Mouse (Mus musculus) ovary, postnatal 14 days (tissue): Measurements from ENCODE around the gene Ephb1.

Experiments used
- DNase-seq: peaks from one replicate; pipeline ENCODE4 v3.0.0; 2022; ENCODE audit warnings: low spot score

Gene Ephb1

DNA sequence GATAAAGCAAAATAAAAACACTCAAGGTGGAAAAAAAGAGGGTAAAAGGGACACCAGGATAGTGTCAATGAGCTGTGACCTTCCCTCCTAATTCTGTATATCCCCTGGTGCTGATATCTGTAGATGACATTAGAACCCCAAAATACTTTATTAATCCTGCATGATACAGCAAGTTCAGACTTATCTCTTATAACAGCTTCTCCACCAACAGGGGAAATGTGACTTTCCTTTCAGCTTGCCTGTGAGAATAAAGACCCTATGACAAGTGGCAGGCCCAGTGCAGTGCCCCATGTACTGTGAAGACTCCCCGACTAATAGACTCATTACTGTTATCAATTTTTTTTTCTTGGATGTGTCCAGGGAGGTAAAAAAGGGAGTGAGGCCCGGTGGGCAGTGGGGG lies 367.6 kb downstream of the Ephb1 start:
- no peak for DNase-seq

DNA sequence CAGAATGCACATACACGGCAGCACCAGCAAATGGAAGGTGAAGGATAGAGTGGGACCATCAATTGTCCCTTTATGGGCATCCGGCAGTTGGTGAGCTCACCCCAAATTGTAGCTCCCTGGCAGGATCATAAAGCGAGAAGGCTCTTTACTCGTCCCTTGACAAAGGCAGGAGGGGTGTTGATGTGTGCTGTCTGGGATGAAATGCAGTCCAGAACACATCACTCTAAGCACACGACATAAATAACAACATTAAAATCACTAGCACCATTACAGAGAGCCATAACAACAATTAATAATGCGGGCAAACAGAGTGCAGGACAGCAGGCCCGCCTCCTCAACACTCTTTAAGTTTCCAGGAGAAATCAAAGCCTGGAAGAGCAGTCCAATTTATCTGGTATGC lies 372.1 kb downstream of the Ephb1 start:
- DNase-seq: no peak

DNA sequence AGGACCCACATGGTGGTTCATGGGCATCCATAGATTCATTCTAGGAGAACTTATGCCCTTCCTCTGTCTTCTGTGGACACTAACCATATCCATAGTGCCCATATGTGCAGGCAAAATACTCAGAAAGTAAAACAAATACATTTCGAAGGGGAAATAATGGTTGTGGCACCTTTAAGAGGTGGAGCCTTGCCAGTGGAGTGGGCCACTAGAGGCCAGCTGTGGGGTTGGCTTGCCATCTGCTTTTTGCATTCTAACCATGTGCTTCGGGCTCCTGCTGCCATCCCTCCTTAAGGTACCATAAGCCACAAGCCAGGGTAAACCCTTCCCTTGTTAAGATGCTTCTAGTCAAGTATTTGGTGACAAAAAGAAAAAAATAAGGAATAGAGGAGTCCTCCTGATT lies 373.3 kb downstream of the Ephb1 start:
- no peak for DNase-seq

DNA sequence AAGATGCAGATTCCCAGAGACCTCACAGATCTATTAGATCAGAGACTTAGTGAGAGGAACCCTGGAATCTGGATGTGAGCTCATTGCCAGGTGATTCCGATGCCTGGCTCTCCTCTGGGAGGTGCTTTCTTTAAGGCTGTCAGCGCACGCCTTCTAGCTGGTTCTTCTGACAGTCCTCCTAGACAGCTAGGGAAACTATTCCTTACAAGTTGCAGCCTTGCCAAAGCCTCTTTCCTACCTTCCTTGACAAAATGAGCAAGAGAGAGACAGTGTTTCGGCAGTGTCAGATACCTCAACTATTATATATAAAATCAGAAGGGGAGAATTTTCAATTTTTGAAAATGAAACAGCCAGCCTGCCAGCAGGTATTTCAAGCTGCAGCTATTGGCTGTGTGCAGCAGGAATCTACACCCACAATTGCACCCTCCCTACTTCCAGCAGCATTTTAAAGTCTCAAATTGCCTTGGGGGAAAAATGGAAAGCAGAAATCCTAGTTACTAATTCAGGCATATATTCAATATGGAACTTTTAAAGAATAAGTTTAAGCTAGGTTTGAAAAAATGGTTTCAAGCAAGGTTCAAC lies 377.5 kb downstream of the Ephb1 start:
- DNase-seq: no peak

DNA sequence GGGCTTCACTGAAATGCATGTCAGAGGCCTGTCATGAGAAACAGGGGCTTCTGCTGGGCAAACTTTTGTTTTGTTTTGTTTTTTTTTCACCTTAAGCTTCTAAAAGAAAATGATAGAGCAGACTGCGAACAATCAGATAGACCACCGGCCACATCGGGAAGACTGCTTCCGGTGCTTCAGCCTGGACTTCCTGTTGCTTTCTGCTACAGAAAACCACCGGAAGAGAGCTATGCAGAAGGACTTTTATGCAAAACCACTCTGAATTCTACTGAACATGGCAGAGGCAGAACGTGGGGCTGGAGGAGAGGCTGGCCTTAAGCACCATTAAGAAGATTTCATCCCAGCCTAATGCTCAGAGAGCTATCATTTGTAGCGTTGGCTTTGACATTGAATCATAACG lies 382.2 kb downstream of the Ephb1 start:
- no peak for DNase-seq

DNA sequence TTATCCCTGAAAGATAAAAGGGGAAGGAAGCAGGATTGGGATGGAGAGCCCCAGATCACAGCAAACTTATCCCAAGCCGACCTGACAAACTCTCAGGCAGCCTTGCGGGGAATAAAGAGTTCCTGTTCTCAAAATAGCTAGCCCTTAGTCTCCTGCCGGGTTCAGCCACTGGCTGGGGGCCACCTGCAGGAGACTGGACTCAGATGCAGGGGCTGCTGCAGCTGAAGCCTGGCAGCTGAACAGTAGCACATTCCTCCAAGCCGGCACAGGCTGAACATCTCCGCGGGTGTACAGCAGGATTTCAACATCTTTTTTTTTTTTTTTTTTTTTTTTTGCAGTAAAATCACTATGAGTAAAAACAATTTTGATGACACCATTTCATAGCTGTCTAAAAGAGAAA lies 382.7 kb downstream of the Ephb1 start:
- DNase-seq: no peak

DNA sequence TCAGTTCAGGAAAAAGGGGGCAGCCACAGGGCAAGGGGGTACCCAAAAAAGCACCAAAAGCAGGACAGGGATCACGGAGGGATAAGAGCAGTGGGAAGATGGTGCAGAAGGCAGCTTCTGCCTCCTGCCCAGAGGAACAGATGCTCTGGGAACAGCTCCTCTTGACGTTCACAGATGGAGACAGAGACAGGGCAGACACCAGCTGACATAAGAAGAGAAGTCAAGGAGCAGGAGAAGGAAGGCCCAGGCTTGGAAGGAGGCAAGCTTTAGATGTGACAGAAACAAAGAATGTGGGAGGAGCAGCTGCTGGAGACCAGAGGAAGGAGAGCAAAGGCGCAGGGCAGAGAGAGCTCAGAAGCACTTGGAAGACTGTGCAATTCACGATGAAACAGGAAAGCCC lies 398.3 kb downstream of the Ephb1 start:
- DNase-seq: no peak

DNA sequence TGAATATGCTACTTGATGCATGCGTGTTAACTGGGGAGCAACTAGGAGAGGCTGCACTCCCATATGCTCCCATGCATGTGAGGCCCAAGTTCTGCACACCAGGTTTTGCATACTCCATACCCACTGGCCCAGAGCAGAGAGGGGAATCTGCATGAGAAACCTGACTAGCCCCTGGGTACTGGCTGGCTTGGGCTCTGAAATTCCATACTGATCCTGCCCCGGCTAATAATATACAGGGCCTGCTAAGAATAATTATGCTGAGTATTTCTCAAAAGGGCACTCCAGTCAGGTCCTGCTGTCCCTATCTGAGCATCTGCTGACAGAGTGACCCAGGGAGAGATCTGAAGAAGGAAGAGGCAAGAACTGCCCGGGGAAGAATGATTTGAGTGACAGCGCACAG lies 400.0 kb downstream of the Ephb1 start:
- no peak for DNase-seq

DNA sequence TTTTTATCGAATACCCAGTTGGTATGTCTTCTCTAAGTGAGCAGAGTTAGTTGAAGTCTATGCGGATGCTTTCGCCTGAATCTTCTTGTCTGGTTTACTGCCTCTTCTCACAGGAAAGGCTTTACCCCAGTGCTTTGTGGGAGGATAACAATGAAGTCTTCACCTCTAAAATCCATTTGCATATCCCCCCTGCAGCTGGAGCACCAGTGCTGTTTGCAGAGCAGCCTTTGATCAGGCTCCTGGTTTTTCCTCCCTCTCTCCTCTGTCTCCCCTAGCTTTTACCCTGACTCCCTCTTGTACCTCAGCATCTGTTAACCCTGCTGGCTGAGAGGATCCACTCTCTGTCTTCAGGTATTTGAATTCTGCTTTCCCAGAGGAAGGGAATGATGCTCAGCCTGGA lies 404.4 kb downstream of the Ephb1 start:
- DNase-seq: no peak

DNA sequence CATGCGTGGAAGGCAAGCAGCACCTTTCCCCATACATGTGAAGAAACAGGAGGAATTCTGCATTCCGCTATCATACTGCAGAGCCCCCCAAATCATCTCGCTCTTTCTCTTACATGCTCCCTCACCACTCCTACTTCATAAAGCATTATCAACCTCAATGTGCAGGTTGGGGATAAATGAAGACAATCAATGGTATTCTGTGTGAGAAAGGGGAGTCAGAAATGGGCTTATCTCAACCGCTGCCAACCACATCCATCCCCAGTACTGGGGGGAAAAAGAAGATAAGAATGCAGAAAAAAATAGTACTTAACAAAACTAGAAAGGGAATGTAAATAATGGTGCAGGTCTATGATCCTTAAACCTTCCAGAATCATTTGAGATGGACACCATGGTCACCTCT lies 408.7 kb downstream of the Ephb1 start:
- DNase-seq: no peak

DNA sequence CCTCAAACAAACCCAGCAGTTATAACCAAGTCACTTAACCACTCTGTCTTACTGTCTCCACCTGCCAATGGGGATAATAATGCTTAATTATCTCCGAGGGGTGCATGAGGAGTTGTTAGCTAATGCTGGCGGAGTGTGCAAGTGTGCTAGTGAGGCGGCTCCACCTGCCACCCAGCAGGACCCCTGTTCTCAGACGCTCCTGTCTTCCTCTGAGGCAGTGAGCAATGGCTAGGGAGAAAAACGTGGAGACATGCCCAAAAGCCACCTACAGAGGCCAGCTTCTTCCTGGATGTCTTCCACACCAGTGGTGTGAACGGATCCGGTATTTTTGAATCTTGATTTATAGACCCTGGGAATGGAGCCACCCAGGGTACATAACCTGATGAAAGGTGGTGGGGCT lies 409.2 kb downstream of the Ephb1 start:
- no peak for DNase-seq

DNA sequence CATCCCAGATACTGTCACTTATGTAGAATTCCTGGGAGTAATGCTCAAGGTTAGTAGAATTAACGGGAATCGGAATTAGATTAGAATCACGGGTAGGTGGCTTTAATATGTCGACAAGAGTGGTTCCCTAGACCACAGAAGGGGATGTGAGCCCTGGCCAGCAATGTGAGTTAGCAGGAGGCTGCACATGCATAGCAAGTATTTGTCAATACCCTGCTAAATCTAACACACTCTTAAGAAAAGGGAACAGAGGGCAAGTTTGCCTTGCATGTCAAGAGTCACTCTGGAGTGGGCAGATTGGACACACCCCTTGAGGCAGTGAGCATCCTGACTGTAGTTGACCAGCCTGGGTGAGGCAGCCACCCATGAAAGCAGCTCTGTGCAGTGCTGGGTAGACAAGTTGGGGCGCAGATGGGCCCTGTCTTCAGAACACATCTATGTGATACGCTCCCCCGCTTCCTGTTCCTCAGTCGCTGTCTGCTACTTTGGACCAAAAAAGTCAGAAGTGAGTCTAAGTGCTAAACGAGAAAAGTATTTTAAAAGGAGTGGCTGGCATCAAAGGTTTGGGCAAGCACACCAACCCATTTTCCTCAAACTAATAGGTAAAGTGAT lies 412.3 kb downstream of the Ephb1 start:
- no peak for DNase-seq

DNA sequence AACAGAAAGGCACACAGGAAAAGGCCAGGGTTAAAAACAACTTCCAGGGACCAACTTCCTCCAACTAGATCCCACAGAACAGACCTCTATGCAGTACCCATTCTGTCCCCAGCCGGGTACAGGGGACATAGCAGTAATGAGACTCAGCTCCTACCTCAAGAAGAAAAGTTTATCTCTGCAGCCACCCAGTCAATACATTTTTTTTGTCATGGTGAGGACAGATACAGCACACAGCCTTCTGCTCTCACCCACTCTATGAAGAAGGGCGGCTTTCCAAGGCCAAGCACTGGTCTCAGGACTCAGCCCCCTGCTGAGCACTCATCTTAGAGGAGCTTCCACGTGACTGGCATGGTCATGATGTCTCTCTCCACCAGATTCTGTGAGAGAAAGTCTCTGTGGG lies 414.3 kb downstream of the Ephb1 start:
- no peak for DNase-seq

DNA sequence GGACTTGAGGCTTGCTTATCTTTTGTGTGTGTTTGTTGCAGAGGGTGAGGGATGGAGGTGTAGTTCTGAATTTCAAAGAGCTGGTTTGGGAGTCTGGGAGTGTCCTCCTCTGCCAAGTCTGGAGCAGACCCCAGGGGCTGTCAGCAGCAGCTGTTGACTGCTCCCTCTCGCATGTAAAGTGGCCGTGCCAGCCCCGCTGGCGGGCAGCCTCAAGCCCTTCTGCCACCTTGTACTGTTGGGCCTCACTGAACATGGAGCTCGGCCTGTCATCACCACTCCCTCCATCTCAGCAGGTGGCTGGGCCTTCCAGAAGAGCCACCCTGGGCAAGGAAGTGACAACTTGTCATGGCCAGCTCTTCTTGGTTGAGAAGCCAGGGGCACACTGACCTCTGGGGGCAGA lies 415.5 kb downstream of the Ephb1 start:
- no peak for DNase-seq

DNA sequence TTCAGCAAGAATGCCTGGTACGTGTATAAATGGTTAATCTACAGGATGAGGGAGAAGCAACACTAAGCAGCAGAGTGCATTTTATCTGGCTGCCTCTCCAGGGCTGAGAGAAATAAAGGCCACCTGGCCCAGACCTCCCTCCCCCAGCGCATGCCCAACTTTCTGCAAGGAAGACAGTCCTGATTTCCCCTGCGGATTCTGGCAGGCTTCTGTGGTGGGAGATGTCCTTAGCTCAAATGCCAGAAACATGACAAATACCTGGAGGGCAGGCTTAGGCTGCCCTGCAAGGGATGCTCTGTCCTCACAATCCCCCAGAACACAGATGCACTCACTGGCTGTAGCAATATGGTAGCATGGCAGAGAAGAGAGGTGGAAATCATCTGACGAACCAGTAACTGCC lies 416.4 kb downstream of the Ephb1 start:
- DNase-seq: no peak

DNA sequence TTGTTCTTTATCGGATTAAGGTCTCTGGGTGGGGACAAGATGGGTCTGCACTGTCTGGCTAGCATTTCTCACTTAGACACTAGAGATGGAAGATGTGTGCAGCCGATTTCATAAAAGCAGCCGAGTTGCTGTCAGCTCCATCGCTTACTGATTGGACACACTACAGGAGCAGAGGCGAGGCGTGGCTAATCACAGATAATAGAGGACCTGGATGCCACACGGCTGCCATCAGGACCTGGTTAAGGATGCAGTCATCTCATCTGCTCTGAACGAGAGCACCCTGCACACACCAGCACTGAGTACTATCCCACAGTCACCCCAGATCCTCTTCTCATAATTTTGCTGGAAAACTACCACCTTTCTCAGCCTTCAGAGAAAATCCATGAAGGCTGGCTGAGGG lies 419.6 kb downstream of the Ephb1 start:
- no peak for DNase-seq

DNA sequence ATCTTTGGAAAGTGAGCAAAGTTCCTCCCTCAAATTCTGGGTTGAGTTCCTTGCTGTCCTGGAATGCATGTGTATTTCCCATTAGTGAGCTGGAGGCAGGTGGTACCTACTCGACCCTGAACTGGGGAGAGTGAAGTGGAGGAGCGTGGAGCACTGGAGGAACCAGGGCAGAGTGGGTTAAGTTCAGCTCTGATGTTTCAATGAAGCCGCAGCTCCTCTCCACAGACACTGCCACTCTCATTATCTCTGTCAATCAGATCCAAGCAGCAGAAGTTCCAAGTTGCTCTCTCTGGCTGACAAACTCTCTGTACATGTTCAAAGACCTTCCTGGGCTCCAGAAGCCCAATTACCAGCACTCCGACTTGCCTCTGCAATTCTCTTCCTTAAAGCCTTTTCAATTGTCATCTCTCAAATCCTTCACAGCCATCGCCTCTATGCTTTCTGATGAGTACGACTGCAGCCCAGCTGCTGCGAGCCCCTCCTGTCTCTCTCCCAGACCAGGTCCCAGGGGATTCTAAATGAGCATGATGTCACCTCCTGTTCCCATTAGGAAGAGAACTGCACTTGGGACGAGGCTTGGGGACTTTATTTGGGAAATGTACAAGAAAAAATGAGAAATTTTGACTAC lies 420.4 kb downstream of the Ephb1 start:
- DNase-seq: no peak

DNA sequence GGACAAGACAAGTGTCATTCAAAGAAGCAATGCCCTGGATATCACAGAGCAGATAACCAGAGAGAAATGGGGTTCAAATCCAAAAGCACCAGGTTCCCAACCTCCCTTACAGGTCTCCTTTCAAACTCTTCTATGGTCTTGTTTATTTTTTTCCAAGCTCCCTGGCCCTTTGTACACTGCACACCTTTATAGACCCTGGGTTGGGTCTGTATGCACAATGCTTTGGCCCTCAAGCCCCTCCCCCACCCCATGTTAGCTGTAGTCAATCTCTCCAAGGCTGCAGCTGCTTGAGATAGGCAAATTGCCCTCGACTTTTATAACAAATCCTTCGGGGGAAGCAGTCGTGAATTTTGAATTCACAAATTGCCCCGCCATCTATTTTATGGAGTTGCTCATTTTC lies 429.7 kb downstream of the Ephb1 start:
- no peak for DNase-seq

DNA sequence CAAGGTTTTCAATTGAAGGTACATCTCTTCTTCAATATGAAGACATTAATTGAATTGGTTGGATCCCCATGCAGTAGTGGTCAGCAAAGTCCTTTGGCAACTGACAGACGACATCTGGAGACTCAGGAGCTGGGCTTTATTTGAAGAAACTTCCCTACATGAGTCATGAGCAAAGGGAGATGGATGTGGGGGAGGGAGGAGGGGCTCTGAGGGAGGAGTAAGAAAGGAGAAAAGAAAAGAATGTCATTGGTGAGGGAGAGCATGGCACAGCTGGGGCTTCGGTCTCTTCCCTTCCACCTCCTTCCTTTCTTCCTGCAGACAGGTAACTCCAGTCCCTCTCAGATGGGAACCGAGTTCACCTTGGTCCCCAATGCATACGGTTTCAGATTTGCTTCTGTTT lies 431.6 kb downstream of the Ephb1 start:
- no peak for DNase-seq

DNA sequence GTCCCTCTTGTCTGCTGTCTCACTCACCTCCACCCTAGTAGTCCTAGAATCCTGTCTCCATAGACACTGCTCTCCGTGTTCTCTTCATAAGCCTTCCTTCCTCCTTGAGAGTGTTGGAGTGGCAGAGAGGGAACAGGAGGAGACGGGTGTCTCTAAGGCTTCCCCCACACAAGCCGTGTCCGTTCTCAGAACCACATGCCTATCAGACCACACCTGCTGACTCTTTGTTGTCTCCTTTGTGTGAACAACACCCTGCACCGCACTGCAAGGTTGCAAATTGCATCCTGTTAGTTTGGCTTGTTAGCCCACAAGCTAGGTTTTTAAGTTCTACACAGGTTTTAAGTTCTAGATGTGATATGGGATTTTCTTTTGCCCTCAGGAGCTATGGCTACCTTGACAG lies 435.2 kb downstream of the Ephb1 start:
- no peak for DNase-seq

DNA sequence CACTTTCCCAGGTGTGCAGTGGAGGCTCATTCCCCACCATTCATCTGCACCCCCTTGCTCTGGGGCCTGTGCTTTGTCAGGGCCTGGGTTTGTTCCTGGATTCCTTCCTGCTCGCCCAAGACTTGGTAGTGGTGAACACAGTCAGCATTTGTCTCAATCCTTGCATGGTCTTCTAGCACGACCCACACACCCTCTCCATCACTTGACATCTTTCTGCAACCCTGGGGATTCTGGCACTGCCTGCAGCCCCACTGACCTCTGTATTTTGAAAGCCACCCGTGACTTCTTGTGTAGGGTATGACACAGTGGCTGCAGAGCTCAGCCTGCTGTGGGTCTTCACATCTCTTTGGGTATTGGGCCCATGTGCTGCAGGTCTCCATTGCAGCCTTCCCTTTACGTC lies 435.7 kb downstream of the Ephb1 start:
- no peak for DNase-seq

DNA sequence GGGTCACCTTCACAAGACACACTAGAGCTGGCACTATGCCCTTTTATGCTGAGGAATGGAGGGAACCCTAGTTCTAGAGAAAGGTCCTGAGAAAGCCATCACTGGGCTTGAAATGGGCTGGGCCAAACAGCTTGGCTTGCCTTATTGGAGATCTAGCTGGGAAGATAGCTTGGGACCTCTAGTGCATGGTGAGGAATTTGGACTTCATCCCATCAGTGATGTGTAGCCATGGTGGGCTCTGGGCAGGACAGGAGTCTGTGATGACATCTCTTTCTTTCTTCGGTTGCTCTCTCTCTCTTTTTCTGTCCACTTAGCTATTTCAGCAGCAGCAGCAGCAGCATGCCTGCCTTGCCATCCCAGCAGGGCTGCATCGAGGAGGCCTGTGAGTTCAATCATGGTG lies 439.4 kb downstream of the Ephb1 start:
- no peak for DNase-seq

DNA sequence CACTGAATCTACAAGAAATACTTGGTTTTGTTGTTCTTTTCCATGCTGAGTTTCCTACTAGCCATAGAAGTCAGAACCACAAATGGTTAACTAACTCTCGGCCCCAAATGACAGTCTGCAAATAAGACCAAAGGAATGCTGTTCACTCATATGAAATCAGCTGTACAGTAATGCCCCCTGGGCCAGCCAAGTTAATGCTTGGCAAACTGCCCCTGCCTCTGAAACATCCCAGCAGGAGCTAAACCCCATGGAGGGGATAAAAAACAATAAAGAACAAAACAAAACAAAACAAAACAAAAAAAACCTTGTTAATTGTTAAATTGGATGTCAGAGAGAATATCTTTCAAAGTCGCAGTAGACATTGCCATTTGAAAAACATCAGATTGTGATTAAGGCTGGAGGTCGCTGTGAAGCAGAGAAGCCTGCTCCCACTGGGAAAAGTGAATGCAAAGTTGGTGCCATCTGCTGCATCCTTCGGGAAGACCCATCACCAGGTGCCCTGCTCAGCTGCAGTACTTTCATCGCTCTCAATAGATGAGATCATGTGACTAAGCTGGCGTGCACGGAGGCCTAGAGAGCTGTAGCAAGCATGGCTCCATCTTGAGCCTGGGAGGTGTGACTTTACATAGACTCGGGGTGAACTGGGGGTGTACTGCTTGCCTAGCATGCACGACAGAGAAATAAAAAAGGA lies 443.2 kb downstream of the Ephb1 start:
- DNase-seq: no peak

DNA sequence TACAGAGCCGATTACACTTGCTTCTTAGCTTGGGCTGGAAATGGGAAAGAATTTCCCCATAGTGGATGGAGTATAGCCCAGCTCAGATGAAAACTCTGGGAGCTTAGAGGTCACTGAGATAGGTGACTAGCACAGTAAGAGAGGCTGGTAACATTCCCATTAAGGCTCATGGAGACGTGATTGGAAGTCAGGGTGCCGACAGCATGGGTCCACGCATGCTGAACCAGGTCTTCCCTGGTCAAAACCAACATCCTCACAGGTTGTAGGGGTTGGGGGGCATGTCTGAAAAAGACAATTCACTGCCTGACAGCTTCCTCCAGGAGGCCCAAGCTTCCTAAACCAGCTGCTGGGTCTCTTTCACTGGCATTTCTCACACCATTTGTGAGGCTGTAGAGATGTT lies 445.0 kb downstream of the Ephb1 start:
- DNase-seq: no peak
